Mouse (Mus musculus) thymus, adult 2 months (tissue): ENCODE measurements at regions not wholly inside any gene's neighbourhood (a gene's known extent, or its start where the extent isn't known, plus 50 kb on each side); places are given as distances from the start of the nearest gene placed in this dataset.

ENCODE experiments used
- CTCF ChIP-seq: fragments of 200-500 bp; IDR thresholded peaks from 2 replicates; pipeline ENCODE4 v1.5.1; 2012; ENCODE audit warnings: mild to moderate bottlenecking, control low read depth, low read length, moderate library complexity, borderline replicate concordance; ENCODE audit not compliant: control insufficient read depth, poor library complexity, insufficient read depth; ENCODE audit errors: extremely low read depth
- POLR2A ChIP-seq: fragments of 200-500 bp; IDR thresholded peaks from 2 replicates; pipeline ENCODE4 v1.6.1; 2012; ENCODE audit warnings: mild to moderate bottlenecking, low read length, control low read depth, moderate library complexity; ENCODE audit not compliant: control insufficient read depth, poor library complexity, insufficient read depth; ENCODE audit errors: extremely low read depth

DNA sequence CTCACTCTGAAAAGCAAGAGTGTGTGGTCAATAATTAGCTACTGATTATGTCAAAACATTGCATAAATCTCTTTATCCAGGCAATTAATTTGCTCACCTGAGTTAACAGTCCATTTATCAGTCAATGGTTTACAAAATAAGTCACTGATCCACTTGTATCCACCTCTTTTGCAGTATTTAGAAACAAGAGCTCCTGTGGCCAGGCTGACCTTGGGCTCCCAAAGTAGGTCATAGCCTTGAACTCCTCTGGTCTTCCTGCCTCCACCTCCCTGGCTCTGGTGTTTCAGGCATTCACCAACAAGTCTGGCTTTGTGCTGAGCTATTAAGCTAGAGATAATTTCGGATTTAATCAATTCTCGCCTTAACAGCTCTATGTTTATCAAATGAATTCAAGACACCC lies 675.8 kb upstream of the Tmem132c start:
- TF ChIP-seq POLR2A (no peak), CTCF (no peak)
